Mouse (Mus musculus) kidney, postnatal 4 days (tissue): ENCODE data around the gene Sh3pxd2a.

Experiments used
- DNase-seq, 2 experiments: peaks; one replicate each; pipeline ENCODE4 v3.0.0; 2021; ENCODE audit warnings: mixed read lengths in 2 of 2

Gene Sh3pxd2a

GRCm38 (mm10) chr19:47228725-47229252 lies 235.4 kb downstream of the Sh3pxd2a start:
- DNase-seq = peak; percentile 82 to 91

GRCm38 (mm10) chr19:47225791-47226190 lies 238.4 kb downstream of the Sh3pxd2a start:
- no peak for DNase-seq

GRCm38 (mm10) chr19:47224743-47225142 lies 239.5 kb downstream of the Sh3pxd2a start:
- peak in 1 of 2 experiments; percentile 19 for DNase-seq

- DNase-seq = no peak
Observed at GRCm38 (mm10) chr19:47222841-47223557, 241.2 kb downstream of the Sh3pxd2a start.

GRCm38 (mm10) chr19:47222154-47222840 lies 241.9 kb downstream of the Sh3pxd2a start:
- no peak for DNase-seq

GRCm38 (mm10) chr19:47221500-47222153 lies 242.6 kb downstream of the Sh3pxd2a start:
- no peak for DNase-seq

GRCm38 (mm10) chr19:47221006-47221405 lies 243.2 kb downstream of the Sh3pxd2a start:
- DNase-seq = no peak

- no peak for DNase-seq
Observed at GRCm38 (mm10) chr19:47220232-47220631, 244.0 kb downstream of the Sh3pxd2a start.

- DNase-seq = no peak
Observed at GRCm38 (mm10) chr19:47219622-47220021, 244.6 kb downstream of the Sh3pxd2a start.

- DNase-seq = no peak
Observed at GRCm38 (mm10) chr19:47216766-47217165, 247.4 kb downstream of the Sh3pxd2a start.

GRCm38 (mm10) chr19:47213470-47213869 lies 250.7 kb downstream of the Sh3pxd2a start:
- peak in 1 of 2 experiments; percentile 17 for DNase-seq

GRCm38 (mm10) chr19:47212401-47212800 lies 251.8 kb downstream of the Sh3pxd2a start:
- DNase-seq = no peak

- no peak for DNase-seq
Observed at GRCm38 (mm10) chr19:47211609-47212312, 252.4 kb downstream of the Sh3pxd2a start.

GRCm38 (mm10) chr19:47210432-47210831 lies 253.8 kb downstream of the Sh3pxd2a start:
- DNase-seq = no peak
